Mouse (Mus musculus) T-helper 17 cell (primary cell): ENCODE data around the gene Med16.
"Not testable (repeated sequence)": the region's sequence is repeated elsewhere in the genome, so short reads cannot be mapped to it uniquely, and the experiment has no call there.

ENCODE experiments used
- in situ Hi-C, 2 experiments: fragments of 300-600 bp; cut with MboI, MseI; formaldehyde crosslinking; loops; 1 replicate in 1 of 2; 2 replicates in 1 of 2; pipeline ENCODE4 v1.15.1; 2025; ENCODE audit warnings: high pct_unique_total_duplicates in 2 of 2

Gene Med16

DNA sequence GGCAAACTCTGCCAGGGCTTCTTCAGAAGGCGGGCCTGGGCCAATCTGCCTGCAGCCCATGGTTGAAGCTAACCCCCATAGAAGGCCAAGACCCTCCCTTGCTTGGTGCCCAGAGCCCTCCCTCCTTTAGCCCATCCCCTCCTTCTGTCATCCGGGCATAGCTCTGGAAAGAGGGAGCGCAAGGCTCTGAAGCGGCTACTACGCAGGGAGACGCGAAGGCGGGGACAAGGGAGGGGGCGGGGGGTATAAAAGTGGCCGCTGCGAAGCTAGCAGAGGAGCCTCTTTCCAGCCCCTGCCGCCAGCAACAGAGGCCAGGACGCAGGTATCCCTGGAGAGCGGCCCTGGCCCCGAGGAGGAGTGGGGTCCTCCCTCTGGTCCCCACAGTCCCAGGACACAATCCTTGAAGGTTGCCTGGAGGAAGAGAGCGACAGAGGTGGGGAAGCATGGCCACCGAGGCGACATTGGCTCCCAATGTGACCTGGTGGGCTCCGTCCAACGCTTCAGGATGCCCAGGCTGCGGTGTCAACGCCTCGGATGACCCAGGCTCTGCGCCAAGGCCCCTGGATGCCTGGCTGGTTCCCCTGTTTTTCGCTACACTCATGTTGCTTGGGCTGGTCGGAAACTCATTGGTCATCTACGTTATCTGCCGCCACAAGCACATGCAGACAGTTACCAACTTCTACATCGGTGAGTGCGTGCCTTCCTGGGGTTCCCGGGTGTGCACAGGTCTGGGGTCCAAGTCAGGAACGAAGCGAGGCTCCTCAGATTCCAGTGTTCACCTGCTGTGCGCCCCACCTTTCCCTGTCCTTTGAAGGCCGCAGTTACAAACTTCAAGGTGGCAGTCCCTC lies 9.7 kb upstream of the Med16 start:
- in situ Hi-C loops: no loop called here

DNA sequence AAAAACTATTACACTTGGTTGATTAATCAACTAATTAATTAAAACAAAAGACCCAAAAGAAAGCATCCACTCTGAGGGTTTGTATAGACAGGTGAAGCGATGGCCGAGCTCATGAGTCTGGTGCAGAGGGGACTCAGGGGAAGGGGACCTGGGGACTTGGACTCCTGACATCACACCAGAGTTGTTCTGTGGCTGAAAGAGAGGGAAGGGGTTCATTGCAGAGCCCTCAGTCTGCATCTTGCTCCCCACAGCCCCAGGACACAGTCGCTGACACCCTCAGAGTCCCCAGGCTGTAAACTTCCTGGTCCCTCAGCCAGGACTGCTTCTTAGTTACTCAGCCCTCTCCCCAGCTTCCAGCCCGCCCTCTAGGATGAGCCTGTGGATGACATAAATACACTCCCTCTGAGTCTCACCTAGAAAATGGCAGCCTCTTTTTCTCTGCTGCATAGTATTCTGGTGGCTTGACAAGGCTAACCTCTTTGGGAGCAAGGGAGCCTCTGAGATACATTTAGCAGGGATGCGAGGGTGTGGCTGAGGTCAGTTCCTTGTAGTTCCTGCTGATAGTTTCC lies 8.9 kb upstream of the Med16 start:
- in situ Hi-C loops: no loop called here

DNA sequence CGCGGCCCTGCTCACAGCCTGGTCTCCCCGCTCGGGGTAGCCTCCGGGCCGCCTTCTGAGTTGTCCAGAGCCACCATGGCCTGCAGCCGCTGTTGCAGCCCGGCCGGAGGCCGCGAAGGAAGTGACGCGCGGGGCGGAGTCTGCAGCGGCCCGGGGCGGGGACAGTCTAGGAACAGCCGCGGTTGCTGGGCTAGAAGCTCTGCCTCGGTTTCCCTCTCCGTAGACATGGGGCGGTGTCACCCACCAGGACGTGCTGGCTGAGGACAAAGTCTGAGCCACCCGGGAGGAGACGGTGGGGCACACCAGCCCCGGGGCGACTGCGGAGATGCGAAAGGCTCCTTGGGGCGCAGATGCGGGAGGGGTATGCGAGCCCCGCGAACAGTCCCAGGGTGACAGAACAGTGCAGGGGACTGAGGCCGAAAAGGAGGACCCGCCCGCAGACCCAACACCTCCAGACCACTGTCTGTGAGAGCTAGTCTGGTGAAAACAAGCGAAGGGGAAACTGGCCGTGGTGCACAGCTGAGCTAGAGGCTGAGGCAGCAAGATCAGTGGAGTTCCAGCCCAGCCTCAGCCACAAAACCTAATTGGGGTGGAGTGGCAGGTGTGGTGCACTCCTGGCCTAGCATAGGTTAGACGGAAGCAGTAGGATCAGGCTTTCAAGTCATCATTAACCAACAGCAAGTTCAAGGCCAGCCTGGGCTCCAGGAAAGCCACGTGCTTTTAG lies 8.2 kb upstream of the Med16 start, which contains the start of gene Kiss1r:
Gene Kiss1r (plus strand): TSS at position 164 of the 724 bp plus-strand sequence.
- in situ Hi-C loops: no loop called here

DNA sequence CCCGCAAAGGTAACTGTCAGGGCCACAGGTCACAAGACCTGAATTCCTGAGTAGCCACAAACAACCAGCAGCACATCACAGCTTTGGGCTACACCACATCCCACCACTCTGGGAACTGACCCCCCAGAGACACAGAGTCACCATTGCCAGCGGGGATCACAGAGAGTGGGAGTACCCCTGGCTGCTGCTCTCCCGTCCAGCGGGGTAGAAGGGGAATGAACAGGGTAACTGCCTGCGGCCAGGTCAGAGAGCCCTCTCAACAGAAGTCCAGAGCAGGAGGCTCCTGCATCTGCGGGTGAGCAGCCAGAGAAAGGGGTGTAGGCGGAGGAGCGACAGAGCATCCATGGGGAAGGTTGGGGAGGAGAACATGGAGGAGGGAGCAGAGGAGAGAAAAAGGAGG lies 7.4 kb upstream of the Med16 start:
- in situ Hi-C loops: no loop called here

DNA sequence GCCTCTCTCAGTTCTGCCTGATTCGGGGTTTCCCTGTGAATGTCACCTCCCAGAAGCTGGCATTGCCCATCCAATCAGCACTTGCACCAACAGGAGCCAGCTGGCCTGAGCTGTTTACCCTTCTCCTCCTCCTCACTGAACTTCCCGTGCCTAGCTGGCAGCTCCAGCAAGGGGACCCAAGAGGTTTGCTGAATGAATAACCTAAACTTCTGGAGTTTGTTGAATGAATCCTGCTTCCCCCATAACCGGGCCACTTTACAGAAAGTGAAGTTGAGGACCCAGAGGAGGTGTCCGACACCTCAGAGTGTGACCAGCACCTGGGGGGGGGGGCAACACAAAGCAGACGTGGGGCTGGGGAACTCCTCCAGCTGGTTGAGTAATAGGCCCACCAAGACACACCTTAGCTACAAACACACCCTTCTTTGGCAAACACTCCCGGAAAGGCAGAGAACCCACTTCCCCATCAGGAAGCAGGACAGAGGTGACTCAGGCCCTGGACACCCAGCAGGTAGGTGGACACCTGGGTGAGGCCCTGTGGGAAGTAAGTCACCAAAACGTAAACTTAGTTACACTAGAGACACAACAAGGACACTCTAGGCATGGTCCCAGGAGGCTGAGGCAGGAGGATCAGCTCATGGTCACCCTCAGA lies 6.3 kb upstream of the Med16 start:
- in situ Hi-C loops: no loop called here

DNA sequence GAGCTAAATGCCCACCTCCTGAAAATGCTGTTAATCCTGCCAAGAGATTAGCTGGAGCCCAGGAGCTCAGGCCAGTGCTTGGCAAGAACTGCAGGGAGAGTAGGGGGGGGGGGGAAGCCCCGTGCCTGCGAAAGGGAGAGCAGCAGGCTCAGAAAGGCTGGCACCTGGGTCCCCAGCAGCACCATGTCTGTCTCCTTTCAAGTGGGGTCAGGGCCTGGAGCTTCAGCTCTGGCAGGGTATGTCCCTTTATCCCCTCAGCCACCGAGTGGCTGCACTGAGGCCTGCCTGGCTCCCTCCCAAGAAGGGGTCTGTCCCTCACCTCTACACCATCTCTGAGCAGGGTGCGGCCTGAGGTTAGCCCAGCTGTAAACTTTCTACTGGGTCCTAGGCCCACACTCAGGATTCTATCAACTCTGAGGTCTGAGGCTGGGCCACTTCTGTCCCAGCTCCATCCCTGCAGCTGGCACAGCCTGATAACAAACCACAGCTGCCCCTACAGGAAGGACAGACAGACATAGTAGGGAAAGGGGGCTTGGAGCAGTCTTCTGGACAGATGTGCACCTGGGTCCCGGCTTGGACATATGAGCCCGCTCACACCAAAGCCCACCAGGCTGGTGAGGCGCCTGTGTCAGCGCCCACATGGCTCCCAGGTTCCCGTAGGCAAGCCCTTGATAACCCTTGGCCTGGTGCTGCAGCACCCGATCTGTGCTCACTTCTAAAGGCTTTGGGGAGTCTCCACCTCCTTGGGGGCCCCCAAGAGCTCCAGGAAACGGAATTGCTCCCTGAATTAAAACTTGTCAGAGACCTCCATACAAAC lies 5.6 kb upstream of the Med16 start:
- in situ Hi-C loops: no loop called here

DNA sequence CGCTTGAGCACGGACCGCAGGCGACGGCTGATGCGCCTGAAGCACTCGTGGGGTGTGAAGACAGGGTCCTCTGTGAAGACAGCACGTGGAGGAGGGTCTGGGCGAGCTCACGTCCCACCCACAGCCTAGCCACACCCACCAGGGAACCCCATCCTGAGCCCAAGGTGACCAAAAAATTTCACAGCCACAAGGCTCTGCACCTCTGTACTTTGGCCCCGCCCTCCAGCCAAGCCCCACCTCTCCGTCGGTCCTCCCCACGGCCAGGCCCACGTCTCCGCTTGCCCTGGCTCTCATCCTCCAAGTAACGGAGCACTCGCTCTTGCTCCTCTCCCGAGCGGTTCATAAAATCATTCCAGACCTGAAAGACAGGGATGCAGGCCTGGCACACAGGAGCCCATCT lies 3.7 kb upstream of the Med16 start:
- in situ Hi-C loops: no loop called here

DNA sequence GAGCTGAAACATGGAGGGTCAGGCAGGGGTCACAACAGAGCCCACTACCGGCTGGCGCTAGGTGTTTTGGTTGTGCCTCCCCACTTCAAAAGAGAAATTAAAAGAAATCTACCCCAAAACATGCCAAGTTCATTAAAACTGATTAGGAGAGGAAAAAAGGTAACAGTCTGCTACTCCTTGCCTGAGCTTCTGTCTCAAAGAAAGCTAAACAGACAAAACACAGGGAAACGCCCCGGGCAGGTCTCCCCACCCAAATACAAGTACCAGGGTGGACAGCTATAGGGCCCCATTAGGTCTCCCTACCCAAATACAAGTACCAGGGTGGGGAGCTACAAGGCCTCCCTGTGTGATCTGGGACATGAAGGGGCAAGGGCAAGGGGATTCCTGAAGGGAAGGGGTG lies 1.8 kb upstream of the Med16 start, which contains the start of gene Gm26602:
Gene Gm26602 (plus strand): TSS at position 301 of the 400 bp plus-strand sequence.
- in situ Hi-C loops: no loop called here

DNA sequence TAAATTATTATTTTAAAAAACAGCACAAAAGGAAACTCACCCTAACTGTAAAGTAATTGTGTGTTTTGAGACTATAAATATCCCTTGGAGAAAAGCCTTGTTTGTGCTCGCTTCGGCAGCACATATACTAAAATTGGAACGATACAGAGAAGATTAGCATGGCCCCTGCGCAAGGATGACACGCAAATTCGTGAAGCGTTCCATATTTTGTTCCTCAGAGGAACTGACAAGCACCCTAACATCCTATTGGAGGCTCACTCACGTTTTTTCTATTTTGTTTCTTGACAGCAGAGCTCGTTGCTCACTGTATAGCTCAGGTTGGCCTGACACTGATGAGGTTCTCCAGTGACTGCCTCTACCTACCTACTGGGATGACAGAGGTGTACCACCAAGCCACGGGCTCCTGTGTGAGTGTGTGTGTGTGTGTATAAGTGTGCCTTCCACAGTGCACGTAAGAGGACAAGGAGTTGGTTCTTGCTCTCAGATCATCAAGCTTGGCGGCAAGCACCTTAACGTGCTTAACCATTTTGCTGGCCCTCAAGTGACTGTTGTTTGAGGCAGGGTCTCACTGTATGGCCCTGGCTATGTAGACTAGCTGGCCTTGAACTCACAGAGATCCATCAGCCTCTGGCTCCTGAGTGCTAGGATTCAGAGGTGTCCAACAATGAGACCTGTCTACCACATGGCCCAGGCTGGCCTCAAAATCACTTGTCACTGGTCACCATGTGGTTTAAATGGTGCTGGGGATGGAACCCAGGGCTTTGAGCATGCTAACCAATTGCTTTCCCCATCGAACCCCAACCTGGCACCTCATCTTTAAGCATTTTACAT lies 584 bp upstream of the Med16 start:
- in situ Hi-C loops: loop anchor here in 1 of 2 experiments (10.0 kb wide), 1 partner anchor 485 kb away; no protein-coding TSS in a partner anchor

DNA sequence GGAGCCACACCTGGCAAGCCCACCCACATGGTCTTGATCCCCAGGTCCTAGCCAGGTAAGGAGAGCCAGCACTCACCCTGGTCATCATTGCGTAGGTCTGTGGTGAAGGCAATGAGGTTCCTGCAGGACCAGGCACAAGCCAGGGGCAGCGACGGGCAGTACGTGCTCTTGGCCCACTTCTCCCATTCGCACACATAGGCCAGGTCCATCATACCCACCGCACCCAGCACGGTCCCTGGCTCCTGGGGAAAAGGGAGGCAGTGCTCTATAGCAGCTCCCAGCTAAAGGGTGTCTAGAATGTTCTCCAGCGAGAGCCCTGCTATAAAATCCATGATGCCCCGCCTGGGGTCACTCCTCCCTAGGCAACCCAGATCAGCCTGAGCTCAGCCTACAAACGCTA lies 1.3 kb downstream of the Med16 start:
- in situ Hi-C loops: loop anchor here in 1 of 2 experiments (10.0 kb wide), 1 partner anchor 483 kb away; no protein-coding TSS in a partner anchor

DNA sequence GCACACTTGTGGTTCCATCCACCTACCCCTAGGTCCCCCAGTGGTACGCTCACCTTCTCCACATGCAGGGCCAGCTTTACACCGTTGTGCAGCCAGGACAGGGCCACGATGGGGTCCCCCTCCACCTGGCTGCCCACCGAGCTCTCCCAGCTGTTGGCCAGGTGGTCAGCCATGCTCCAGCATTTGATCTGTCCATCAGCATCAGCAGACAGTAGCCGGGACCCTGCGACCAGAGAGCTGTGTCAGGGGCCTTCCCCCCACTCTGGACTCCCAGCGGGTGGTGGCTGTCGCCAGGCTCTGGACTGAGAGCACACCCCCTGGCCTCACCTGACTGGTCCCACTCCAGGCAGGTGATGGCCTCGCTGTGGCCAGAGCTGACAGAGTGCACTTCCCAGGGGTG lies 2.0 kb downstream of the Med16 start:
- in situ Hi-C loops: loop anchor here in 1 of 2 experiments (10.0 kb wide), 1 partner anchor 482 kb away; no protein-coding TSS in a partner anchor

DNA sequence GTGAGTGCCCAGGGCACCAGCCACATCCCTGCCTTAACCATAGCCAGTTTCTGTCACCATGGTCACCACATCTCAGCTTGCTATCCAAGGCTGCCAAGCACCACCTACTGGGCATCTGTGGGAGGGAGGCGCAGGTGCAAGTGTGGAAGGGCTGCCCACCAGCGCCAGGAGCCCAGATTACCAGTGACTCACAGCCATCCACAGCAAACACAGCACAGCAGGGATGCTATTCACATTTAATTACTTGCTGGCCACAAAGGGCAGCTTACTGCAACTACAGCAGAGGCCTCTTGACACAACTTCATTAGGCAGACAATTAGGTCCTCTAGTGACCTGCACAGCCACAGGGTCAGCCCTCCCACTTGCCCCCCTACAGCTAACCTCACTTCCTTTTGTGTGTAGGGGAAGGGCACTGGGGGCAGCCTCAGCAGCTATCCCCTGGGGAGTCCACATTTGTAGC lies 7.7 kb downstream of the Med16 start:
- in situ Hi-C loops: loop anchor here in 1 of 2 experiments (10.0 kb wide), 1 partner anchor 476 kb away; no protein-coding TSS in a partner anchor

DNA sequence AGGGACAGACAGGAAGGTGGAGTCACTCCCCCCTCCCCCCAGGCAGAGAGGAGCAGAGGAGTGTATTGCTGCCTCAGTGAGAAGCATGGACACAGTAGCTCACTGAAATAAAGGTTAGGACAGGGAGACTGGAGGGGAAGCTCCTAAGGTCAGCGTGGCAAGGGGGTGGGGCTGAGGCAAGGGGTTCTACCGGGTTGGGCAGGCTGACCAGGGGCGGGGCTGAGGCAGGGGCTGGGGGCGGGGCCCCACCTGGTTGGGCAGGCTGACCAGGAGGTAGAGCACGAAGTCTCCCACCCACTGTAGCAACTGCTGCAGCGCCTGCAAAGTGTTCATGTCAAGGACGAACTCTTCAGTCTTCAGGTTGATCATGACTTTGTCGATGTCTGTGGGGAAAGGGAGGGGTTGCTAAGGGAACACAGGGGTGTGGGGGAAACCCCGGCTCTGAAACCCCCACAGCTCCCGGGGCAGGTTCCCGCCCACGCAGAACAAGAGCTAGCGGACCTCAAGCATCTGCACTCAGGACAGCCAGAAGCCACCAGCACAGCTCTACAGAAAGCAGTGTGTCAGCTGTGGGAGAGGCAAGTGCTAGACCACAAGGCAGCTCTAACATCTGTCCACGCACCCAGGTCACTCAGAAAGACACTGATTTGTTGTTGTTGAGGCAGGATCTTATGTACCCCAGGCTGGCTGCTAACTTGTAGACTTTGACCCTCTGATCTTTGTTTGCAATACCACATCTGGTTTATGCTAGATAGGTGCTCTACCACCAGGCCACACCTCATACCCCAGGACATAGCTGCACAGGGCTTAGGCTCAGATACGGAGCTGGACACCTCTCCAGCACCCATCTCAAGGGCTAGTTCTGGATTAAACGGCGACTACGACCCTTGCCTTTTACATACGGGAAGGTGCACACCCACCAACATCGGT lies 11.1 kb downstream of the Med16 start:
- in situ Hi-C loops: no loop called here

DNA sequence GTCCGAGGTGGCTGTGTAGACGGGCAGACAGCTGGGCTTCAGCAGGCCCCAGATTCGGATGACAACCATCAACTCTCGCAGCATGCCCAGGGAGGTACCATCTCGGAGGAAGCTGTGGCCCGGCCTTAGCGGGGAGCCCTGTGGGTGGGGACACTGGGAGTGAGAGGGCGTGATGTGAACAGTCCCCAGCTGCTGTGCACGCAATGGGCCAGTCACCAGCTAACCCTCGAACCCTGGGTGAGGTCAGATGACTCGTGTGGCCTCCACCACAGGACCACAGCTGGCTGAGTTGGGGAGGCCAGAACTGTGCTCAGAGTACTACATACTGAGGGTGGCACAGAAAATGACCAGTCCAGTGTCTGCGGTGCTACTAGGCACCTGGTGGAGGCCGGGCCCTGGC lies 11.9 kb downstream of the Med16 start:
- in situ Hi-C loops: no loop called here

DNA sequence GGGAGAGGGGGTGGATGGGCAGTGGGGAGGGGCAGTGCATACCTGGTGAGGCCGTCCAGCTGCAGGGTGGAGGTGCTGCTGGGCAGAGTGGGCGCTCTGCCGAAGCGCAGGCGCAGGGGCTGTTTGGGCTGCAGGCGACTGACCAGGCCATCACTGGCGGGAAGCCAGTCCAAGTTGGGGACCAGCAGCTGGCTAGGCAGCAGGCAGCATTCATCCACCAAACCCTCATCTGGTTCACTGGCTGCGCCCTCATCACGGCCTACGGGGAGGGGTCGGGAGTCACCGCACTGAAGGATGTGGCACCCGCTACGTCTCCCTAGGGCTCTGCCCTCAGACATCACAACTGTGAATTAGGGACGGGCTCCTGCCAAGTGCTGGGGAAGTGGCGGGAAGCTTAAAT lies 12.4 kb downstream of the Med16 start:
- in situ Hi-C loops: no loop called here

DNA sequence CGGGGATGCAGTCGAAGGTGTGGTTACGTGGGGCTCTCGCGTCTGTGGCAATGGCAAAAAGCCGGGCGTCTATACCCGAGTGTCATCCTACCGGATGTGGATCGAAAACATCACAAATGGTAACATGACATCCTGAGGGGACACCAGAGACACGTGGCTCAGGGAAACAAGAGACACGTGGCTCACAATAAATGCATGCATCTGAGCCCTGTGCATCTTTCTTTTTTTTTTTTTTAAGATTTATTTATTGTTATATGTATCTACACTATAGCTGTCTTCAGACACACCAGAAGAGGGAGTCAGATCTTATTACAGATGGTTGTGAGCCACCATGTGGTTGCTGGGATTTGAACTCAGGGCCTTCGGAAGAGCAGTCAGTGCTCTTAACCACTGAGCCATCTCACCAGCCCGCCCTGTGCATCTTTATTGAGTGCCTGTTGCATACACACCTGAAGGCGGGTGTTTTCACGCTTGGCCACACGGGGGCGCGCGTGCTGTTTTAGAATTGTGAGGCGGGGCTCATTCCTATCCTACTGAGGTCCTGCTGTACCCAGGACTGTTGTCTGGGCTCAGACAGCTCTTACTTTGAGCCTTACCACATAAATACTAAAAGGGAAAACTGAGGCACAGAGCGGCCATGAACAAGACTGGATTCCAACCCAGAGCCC lies 16.1 kb downstream of the Med16 start:
- in situ Hi-C loops: not testable (repeated sequence)

DNA sequence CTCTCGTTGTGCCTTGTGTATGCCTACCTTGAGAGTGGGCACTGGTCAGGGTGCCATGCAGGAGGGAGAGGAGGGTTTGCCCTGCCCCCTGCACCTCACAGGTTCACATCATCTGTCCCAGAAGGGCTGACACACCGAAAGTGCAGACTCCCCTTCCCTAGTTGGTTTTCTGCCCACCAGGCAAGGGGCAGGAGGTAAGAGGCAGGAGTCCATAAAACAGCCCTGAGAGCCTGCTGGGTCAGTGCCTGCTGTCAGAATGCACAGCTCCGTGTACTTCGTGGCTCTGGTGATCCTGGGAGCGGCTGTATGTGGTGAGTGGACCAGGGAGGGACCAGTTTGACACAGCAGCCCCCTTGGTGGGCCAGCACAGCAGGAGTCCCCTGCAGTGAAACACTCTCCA lies 18.1 kb downstream of the Med16 start, which contains the start of gene Cfd:
Gene Cfd (plus strand): TSS at position 184 of the 400 bp plus-strand sequence.
- in situ Hi-C loops: no loop called here

DNA sequence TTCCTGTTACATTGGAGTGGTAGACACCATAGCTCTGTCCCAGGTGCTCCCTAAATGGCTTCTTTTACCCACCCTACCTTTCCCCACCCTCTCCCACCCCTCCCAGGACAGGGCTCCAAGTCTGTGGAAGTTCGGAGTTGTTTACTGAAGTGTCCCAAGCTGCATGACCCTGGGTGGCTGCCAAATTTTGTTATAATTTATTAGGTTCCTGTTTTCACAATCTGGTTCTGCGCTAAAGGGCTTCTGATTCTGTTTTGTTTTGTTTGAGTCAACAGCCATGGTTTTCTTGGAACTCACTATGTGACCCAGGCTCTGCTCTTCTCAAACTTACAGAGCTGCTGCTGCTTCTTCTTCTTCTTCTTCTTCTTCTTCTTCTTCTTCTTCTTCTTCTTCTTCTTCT lies 19.3 kb downstream of the Med16 start:
- in situ Hi-C loops: no loop called here
